Mouse (Mus musculus): ENCODE measurements at regions not wholly inside any gene's neighbourhood (a gene's known extent, or its start where the extent isn't known, plus 50 kb on each side); places are given as distances from the start of the nearest gene placed in this dataset.

GRCm38 (mm10) chr12:14930702-14931101 lies 778.8 kb upstream of the Fam84a start:
- DNase-seq, result no peak

GRCm38 (mm10) chr12:14927580-14927979 lies 775.7 kb upstream of the Fam84a start:
- no peak for DNase-seq

GRCm38 (mm10) chr12:14923768-14924167 lies 771.9 kb upstream of the Fam84a start:
- DNase-seq, result no peak

- peak; percentile 63 to 66 for DNase-seq
Observed at GRCm38 (mm10) chr12:14911931-14912330, 760.1 kb upstream of the Fam84a start.

GRCm38 (mm10) chr12:14883136-14883535 lies 731.3 kb upstream of the Fam84a start:
- no peak for DNase-seq

GRCm38 (mm10) chr12:14880458-14880857 lies 728.6 kb upstream of the Fam84a start:
- DNase-seq, result no peak

- no peak for DNase-seq
Observed at GRCm38 (mm10) chr12:14875290-14875689, 723.4 kb upstream of the Fam84a start.

GRCm38 (mm10) chr12:14871336-14871910 lies 719.6 kb upstream of the Fam84a start:
- DNase-seq, result peak; percentile 5 to 20

GRCm38 (mm10) chr12:14859809-14860570 lies 708.1 kb upstream of the Fam84a start:
- DNase-seq, result no peak

GRCm38 (mm10) chr12:14859057-14859456 lies 707.2 kb upstream of the Fam84a start:
- no peak for DNase-seq

GRCm38 (mm10) chr12:14835510-14835909 lies 683.7 kb upstream of the Fam84a start:
- no peak for DNase-seq

Measured in cerebellum, postnatal 10 days (tissue).